Mouse (Mus musculus): Measurements from ENCODE around the gene Eml4. TPM values are rescaled to one million over a fixed set of nuclear protein-coding genes. Genes with fewer than 3 reads are reported as not detected.

The Eml4 gene
- 7.1 and 10.3 TPM in 2 replicates for total RNA-seq (2014; fragmentation: Nextera tagmentation)
- total RNA-seq (2017): 22.6 and 26.0 TPM in 2 replicates

DNA sequence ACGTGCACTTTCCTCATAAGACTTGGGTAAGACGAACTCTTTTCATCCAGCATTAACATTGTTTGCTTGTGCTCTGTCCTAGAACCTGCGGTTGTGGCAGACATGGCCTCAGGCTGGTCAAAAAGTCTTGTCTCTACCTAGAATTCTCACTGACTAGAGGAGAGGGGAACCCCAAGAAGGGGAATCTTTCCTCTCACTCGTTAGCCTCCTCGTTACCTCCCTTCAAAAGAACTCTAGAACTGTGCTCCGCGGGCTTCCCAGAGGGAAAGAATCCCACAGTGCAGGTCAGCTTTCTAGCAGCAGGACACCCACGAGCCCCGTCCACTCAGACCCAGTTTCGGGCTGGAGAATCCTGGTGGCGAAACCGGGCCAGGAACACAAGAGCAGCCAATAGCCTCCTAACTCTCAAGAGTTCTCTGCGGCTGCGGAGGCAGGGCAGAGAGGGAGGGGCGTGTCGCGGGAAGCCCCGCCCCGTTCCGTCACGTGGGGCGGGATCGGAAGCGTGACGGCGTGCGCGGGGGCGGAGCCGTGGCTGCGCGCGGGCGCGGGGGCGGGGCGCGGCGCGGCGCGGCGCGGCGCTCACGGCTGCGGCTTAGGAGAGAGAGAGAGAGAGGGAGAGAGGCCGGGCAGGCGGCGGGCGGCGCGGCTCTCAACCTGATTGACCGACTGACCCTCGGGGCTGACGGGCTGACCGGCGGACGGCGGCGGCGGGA, at the start of gene Eml4:
TSS of gene Eml4 (plus strand) at position 553 of the 713 bp plus-strand sequence.
- peak; percentile 95 for ATAC-seq (replicated peaks; ENCODE audit: low FRiP score, low TSS enrichment, poor library complexity, severe bottlenecking)

DNA sequence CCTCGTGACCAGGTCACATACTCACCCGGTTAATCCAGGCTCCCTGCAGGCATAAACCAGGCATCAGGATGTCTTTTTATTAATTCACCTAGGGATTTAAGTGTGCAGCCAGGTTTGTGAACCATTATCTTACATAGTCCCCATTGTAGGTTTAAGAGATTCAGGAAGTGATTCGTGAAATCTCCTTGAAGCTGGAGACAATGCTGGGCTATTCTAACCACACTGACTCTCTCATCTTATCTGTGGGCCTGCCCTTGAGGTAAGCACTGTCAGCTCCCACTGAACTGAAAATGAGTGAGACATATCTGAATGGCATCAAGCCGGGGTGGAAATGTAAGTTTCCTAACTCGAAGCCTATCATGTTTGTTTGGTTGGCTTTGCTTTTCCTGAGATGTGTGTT, 49.3 kb upstream of the Eml4 start:
- ATAC-seq (replicated peaks; ENCODE audit: low FRiP score, low TSS enrichment, poor library complexity, severe bottlenecking): no peak

DNA sequence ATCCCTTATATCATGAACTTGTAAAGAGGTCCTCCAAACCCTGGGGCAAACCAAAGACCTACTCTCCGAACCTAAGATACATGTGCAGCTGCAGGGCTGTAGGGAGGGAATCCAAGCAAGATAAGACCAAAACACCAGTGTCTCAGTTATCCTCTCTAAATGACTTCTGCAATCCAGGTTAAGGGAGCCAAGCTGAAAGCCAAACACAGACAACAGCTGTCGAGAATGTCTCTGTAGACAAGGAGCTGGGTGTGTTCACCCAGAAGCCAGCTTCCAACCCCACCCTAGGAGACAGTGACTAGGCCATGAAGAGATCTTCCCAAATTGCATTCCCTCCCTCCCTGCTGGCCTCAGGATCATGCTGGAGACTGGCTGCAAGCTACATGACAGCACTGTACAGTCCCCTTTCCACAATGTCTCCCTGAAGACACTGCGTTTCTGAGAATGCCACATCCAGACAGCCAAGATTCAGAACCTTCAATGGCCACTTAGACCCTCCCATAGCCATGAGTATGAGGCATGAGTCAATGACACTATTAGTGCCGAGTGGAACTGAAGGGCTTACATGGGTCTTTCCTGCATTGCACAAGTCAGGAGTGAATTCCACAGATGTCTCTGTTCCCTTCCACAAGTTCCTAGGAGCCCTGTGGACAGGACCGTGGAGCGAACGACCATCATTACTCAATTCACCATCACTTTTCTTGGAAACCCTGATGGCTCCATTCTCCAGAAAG, 46.5 kb upstream of the Eml4 start:
- no peak for ATAC-seq (replicated peaks; ENCODE audit: low FRiP score, low TSS enrichment, poor library complexity, severe bottlenecking)

DNA sequence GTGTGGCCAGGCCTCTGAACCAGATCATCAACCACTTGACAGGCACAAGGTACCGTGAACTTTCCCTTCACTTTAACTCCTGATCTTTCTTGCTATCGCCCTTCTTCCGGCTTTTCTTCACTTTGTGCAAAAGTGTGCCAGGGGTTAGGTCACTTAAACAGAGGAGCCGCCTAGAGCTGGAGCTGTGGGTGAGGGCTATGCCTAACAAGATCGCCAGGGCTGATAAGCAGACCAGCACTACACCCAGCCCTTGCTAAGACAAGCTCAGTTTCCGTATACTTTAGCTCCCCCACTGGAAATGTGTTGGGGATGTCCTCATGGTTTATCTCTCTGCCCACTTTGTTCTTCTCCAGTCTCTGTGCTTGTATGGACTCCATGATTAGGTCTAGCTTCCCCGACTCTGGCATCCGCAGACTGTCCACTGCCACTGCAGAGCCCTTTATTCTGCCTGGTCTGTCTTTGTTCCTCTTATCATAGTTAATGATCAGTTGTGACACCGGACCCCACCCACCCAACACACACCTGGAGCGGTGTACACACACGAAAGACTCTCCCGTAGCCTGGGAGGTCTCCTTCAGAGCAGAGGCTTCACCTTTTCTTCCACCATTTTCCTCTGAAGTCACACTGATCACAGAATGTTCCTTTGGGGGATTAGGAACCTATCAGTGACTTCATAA, 43.6 kb upstream of the Eml4 start:
- ATAC-seq (replicated peaks; ENCODE audit: low FRiP score, low TSS enrichment, poor library complexity, severe bottlenecking): peak; percentile 68

DNA sequence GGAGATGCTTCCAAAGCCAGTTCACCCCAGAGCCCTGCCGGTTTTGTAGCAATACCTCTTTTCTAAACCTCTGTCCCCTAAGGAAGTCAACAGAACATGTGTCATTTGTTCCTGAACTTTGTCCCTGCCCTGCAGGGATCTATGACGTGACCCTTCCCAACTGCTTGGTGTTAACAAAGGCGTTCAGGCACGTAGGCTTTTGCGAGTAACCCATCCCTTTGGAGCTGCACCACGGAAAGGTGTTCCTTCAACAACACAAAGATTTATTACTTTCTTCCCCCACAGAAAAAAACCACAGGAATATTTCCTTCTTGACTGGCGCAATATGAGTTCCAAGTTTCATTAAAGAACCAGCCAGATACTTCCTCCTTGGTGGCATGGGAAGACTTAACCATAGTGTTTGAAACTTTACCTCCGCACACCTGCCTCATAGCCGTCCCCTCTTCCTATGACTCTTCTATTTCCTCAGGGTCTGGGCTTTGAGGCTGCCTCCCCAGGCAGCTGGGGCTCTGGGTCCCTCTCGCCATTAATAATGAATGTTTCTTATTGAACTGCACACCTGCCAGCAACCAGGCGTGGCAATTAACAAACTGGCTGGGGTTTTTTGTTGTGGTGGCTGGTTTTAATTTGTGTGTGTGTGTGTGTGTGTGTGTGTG, 43.0 kb upstream of the Eml4 start:
- ATAC-seq (replicated peaks; ENCODE audit: low FRiP score, low TSS enrichment, poor library complexity, severe bottlenecking): no peak

DNA sequence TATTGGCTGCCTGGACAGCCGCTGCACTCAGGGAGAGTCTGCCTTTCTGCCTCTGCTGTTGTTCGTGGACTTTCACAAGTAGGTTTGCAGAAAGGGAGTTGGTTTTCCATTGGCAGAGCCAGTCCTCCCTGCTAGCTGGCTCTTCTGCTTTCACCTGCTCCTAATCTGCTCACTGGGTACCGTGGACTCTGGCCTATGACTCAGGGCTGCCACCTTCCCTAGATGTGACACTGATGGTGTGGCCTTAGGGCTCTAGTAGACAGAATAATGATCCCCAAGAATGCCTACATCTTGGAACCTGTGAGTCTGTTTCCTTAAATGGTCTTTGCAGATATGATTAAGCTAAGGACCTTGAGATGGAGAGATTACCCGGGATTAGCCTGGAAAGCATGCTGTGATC, 42.3 kb upstream of the Eml4 start:
- no peak for ATAC-seq (replicated peaks; ENCODE audit: low FRiP score, low TSS enrichment, poor library complexity, severe bottlenecking)

DNA sequence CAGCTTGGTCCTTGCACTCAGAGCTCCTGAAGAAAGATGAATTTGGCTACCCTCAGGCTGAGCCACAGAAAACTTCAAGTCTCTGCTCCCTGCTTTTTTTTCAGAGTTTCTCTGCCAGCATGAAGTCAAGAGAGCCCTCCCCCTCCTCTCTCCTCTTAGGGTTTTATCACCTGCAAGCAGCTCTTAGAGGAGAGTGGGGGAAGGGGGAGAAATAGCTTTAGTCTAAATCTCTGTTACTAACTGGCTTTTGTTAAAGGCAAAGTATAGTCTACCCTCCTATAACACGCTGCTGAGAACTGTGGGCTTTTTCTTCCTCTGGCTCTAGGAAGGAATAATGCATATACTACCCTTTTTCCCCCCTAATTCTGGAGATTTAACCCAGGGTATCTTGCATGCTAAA, 41.5 kb upstream of the Eml4 start:
- ATAC-seq (replicated peaks; ENCODE audit: low FRiP score, low TSS enrichment, poor library complexity, severe bottlenecking): no peak

DNA sequence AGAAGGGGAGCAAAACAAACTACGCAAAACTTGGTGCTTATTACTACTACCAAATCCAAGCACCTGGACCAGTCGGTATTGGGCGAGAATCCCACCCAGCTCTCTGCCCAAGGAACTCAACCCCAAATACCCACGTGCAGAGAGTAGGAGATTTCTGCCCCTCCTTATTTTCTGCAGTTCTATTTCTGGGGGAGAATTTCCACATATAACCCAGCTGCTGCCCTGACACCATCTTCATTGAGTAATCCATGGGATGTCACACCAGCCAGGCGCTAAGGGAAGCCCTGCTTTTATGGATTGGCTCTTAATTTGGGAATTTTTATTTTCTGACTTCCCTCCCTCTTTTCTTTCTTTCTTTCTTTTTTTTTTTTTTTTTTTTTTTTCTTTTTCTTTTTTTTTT, 38.9 kb upstream of the Eml4 start:
- ATAC-seq (replicated peaks; ENCODE audit: low FRiP score, low TSS enrichment, poor library complexity, severe bottlenecking): no peak

DNA sequence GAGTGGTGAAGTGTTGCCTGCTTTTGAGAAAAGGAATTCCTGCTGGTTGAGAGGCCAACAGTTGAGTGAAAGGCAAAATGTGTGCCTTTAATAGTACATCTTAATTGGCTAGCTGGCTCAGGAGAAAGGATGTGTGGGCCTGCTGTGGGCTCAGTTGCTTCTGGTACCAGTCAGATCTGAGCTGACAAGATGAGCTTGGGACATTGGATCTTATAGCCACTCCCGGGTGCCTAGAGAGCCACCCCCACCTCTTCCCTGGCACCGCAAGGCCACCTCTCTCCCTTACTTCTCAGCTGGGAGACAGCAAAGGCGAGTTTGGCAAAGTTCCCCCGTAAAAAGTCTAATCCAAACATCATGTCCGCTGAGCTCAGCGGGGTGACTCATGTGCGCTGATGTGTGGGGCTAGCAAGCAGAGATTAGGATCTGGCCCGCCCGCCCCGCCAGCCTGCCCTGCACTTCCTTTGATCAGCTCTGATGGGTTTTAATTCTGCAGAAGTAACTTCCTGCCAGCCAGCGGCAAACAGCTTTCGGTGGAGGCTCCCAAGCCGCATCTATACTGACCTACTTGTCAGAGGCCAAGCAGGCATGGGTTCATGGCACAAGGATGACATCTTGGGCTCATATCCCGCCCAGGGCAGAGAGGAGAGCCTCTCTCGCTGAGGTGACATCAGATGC, 38.4 kb upstream of the Eml4 start:
- ATAC-seq (replicated peaks; ENCODE audit: low FRiP score, low TSS enrichment, poor library complexity, severe bottlenecking): peak; percentile 48

DNA sequence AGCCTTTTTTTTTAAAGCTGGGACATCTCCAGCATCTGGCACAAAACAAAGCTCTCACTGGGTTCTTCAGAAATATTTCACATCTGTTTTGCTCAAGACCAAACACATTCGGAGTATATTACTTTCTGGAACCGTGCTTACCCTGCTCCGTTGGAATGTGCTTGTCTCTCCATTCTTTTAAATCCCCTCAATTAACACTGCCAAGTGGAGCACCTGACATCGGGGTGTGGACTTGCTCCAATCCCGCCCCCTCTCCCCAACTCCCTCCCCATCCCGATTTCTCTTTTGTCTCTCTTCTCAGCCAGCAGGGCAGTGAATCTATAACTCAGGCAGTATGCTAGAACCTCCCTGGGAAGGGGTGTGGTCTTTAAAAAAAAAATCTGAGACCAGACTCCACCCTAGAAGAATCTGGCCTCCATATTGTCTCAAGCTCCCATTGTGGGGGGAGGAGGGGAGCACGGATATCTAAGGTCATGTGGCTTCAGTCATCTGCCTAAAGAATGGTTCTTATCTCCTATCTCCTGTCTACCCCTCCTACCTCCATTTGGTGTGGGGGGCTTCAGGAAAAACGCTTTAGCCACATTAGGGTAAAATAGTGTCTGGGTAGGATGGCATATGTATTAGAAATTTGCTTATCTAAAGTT, 37.6 kb upstream of the Eml4 start:
- ATAC-seq (replicated peaks; ENCODE audit: low FRiP score, low TSS enrichment, poor library complexity, severe bottlenecking): no peak

DNA sequence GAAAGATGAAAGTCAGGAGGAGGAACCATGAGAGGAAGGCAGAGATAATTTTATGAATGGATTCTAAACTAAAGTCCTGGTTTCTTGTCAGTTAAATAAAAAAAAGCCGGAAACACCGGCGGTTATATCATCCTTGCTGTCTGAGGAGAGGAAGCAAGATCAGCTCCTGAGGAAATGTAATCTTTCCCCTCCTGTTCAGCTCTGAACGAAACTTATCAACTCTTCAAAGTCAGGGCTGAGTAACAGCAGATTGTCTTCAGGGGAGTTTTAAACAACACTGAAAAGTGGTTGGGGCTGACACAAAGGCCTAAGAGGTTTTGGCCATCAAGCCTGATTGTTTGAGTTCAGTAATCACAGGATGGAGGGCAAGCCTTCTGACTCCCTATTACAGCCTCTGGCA, 35.3 kb upstream of the Eml4 start:
- ATAC-seq (replicated peaks; ENCODE audit: low FRiP score, low TSS enrichment, poor library complexity, severe bottlenecking): peak; percentile 55; the same call in 1 of the 2 replicates

DNA sequence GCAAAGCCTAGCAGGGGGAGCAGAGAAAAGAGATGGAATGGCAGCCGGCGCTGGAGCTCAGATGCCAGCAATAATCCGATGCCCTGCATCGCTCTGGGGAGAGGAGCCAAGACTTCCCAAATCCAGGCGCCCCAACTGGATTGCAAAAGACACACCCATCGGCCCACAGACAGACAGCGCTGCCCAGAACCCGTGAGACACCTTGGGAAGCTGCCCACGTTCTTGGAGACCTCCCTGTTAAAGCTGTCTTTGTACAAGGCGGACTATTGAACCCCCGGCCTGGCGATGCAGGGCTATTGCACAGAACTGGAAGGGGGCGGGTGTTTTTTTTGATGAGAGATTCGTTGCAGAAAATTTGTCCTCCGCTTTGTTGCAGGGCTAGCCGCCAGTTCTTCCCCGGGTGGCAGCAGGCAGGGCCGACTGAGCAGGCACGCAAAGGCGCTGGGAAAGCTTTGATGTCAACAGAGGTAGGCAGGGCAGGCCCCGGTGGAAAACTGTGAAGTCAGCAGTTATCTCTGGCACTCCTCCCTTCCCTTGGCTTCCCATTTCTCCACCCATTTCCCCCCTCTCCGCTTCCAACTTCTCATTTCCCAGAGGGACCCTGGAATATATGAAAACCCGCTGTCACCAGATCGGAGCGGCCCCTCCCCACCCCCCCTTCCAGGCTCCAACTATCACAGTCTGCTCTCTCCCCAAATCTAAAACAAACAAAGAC, 28.0 kb upstream of the Eml4 start:
- ATAC-seq (replicated peaks; ENCODE audit: low FRiP score, low TSS enrichment, poor library complexity, severe bottlenecking): no peak

DNA sequence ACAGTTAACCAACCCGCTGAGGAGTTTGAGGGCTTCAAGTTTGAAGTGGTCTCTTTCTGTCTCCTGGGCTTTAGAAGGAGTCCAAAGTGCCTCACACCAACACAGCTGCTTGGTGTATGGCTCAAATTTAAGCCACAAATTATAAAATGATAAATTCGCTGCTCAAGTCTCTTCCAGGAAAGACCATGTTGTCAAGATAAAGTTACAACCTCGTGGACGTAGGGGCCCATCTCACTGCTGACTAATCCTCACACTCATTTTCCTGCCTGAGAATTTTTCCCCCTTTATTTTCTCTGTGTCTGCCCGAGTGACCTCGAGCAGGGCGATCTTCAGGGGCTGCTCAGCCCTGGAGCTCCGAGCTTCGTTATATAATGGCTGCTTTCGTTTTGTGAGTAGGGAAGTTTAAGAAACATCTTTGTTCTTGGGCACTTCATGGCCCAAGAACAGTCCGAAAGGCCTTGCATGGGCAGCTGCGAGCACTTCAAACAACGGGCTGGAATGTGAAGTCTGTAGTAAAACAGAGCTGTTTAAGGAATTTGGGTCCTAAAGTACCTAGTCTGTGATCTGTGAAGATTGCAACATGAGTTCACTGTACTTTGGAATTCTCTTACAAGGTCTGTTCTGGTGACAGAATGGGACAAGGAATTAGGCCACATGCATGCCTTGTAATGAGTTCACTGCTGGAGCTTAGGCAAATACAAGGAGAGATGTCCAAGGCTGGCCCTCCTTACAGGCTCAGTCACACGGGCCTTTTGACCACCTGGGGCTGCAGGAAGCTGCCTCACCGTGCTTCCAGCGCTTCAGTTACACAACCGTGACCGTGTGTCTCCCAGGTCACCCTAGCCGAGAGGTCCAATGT, 27.1 kb upstream of the Eml4 start:
- no peak for ATAC-seq (replicated peaks; ENCODE audit: low FRiP score, low TSS enrichment, poor library complexity, severe bottlenecking)

DNA sequence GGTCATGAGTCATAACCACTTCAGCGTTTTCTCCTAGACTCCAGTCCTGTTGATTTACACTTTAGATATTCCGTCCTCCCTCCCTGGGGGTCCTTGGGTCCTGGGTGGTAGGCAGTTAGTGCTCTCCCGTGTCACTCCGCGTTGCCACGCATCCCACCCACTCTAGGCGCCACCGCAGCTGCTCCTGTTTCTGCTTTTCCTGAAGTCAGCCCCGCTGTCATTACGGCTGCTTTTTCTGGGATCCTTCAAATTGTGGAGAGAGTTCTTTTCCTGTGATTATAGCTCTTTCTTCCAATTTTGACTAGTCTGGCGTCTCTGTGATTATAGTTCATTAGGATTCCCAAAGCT, 26.5 kb upstream of the Eml4 start:
- ATAC-seq (replicated peaks; ENCODE audit: low FRiP score, low TSS enrichment, poor library complexity, severe bottlenecking): no peak

DNA sequence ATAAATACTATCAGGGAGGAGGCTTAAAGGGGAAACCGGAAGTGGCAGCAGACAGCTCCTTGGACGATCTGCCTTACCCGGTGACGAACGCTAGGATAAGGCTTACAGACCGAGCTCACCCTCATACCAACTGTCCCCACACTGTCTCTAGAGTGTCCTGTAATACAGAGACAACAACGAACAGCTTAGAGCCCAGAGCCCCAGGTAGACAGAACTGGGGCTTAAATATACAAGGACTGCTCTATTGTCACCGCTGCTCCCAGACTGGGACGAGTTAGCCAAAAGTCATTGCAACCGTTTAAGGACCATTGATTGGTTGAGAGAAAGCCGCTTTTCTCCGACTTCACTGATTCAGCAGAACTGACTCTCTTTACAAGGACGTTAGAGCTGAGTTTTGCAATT, 15.5 kb upstream of the Eml4 start:
- peak; percentile 82 for ATAC-seq (replicated peaks; ENCODE audit: low FRiP score, low TSS enrichment, poor library complexity, severe bottlenecking)

DNA sequence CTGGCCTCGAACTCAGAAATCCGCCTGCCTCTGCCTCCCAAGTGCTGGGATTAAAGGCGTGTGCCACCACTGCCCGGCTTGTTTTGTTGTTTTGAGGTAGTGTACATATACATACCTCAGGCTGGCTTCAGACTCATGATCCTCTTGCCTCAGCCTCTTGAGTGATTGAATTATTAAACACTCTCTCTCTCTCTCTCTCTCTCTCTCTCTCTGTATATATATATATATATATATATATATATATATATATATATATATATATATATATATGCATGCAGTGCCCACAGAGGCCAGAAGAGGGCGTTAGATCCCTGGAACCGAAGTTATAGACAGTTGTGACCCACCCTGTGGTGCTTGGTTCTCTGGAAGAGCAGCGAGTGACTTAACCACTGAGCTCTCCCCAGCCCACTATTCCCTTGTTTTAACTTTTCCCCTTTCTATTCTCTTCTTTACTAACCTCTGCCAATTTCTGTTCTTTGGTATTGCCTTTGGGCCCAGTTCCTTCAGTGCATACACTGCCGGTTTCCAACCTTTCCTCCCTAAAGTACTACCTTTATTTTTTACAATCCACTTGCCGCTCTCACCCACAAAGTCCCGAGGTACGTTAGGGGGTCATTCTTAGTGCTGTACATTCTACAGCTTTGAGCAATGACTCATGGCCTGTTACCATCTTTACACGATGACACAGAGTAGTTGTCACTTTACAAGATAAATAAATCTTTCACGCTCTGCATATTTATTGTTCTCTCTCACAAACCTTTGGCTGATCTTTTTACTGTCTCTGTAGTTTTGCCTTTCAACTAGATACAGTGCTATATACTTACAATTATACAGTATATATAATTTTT, 13.5 kb upstream of the Eml4 start:
- no peak for ATAC-seq (replicated peaks; ENCODE audit: low FRiP score, low TSS enrichment, poor library complexity, severe bottlenecking)
